16 mouse cellular contexts compared by ENCODE assay signal in the genomic region with DNA sequence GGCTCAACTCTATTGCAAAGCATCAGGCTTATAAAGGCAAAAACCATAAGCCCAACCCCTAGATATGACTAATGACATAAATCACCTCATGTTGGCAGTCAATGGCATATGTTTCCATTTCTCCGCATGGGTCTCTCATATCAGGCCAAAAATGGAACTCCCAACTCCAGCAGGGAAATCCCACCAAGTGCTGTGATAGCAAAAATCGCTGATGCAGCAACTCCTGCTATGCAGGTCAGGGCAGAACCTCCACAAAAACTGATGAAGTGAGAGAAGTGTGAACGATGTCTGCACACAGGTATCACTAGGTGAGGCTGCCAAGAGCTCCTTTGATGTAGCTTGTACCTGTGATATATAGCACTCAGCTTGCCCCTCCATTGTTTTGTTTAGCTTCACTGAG.
"Had no signal": no experiment of that assay in that cellular context is flagged by ENCODE, and none has a peak within 500 bp of the region (broad histone marks: within the 10 kb centered on the region; RNA-seq: fewer than 3 reads in every experiment).

No protein-coding gene starts in this region.

- H3K36me3 ChIP-seq: neural tube, embryonic 13.5 days; neural tube, embryonic 15.5 days; stomach, embryonic 15.5 days had no signal

- H3K4me2 ChIP-seq: neural tube, embryonic 13.5 days; neural tube, embryonic 15.5 days; stomach, embryonic 15.5 days had no signal

- H3K4me1 ChIP-seq: neural tube, embryonic 13.5 days; neural tube, embryonic 15.5 days; stomach, embryonic 15.5 days had no signal

- DNase-seq: retina, postnatal 1 day; right cerebral cortex, adult 18-20 months; right cerebral cortex, postnatal 14 days; right cerebral cortex, postnatal 25 days; right cerebral cortex, postnatal 4 days; spleen, adult 18-20 months; thymus, adult 18-20 months; thymus, adult 2 months; thymus, postnatal 14 days; thymus, postnatal 25 days; thymus, postnatal 36 days; thymus, postnatal 4 days had no signal

- H3K4me3 ChIP-seq: neural tube, embryonic 13.5 days; neural tube, embryonic 15.5 days; stomach, embryonic 15.5 days had no signal

- H3K27ac ChIP-seq: neural tube, embryonic 13.5 days; neural tube, embryonic 15.5 days; stomach, embryonic 15.5 days; stomach, postnatal 0 days had no signal

- H3K27me3 ChIP-seq: neural tube, embryonic 13.5 days; neural tube, embryonic 15.5 days; stomach, embryonic 15.5 days had no signal

- H3K9me3 ChIP-seq: neural tube, embryonic 13.5 days; neural tube, embryonic 15.5 days; stomach, embryonic 15.5 days had no signal

- H3K9ac ChIP-seq: neural tube, embryonic 13.5 days; neural tube, embryonic 15.5 days; stomach, embryonic 15.5 days had no signal
